Mouse (Mus musculus): ENCODE data around the gene Sox5. TPM values are rescaled to one million over a fixed set of nuclear protein-coding genes. Genes with fewer than 3 reads are reported as not detected.

Gene Sox5
- polyA plus RNA-seq, 1 experiment from 2014 or later, result 38.9 TPM

DNA sequence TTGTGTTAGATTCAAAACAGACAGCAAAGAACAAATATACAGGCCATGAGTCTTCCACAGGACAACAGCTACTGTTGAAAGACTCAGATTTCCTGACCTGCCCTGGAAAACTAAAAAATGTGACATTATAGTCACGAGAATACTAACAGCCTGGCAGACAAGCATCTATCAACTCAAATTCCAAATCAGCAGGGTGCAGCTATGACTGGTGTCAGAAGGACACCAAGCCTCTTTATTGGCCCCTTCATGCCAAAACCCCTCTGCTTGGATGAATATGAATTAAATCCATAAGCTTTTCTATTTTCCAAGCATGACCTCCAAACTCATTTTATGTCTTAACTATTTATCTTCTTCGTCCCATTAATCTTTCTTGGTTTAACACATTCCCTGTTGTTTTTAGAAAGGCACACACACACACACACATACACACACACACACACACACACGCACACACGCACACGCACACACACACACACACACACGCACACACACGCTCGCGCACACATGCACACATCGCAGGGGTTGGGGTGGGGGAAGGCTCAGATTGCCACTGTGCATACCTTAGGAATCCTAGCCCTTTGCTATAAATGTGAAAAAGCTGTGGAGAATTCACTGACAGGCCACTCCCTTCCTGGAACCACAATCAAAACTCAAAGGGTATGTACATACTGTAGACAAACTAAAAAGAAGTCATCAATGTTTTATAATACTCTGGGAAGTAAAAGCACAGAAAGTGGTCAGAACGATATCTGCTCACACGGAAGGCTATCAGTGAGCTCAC lies 612.9 kb downstream of the Sox5 start:
- H3K27me3 ChIP-seq, result no peaks in the 10 kb centered on the region
- ATAC-seq (ENCODE audit: low FRiP score, low read depth), result no peak
- WGBS, result 76% methylated on average over 12 of the region's 12 CpGs

DNA sequence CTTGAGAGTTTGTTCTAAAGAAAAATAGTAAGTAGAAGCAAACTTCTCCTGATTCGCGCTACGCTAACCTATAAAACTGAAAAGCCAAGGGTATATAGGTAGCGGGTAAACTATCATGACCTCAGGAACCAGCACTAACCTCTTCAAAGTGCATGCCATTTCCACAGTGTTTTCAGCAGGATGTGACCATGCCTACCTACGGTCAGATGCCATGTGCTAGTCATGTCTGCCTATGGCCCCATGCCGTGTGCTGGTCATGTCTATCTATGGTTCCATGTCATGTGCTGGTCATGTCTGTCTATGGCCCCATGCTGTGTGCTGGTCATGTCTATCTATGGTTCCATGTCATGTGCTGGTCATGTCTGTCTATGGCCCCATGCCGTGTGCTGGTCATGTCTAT lies 614.7 kb downstream of the Sox5 start:
- H3K27me3 ChIP-seq, result no peaks in the 10 kb centered on the region
- no peak overlapping the region for H3K27ac ChIP-seq (replicated peaks)
- ATAC-seq (ENCODE audit: low FRiP score, low read depth), result peak; percentile 34; the same call in 1 of the 2 replicates
- no peaks in the 10 kb centered on the region for H3K9me3 ChIP-seq
- no peaks in the 10 kb centered on the region for H3K36me3 ChIP-seq
- 96% methylated on average over 7 of the region's 7 CpGs for WGBS
- H3K9ac ChIP-seq, result no peak overlapping the region
- no peak overlapping the region for H3K4me3 ChIP-seq
- no peak overlapping the region for H3K4me2 ChIP-seq
- H3K4me1 ChIP-seq (replicated peaks), result peaks cover 16% of the 10 kb centered on the region

More for the DNA sequence above, 612.9 kb downstream of the Sox5 start:
- Histone ChIP-seq H3K4me2 (no peak overlapping the region), H3K36me3 (no peaks in the 10 kb centered on the region), H3K9me3 (no peaks in the 10 kb centered on the region), H3K27ac (replicated peaks) (no peak overlapping the region), H3K4me3 (no peak overlapping the region), H3K9ac (no peak overlapping the region), H3K4me1 (replicated peaks) (peaks cover 16% of the 10 kb centered on the region)

DNA sequence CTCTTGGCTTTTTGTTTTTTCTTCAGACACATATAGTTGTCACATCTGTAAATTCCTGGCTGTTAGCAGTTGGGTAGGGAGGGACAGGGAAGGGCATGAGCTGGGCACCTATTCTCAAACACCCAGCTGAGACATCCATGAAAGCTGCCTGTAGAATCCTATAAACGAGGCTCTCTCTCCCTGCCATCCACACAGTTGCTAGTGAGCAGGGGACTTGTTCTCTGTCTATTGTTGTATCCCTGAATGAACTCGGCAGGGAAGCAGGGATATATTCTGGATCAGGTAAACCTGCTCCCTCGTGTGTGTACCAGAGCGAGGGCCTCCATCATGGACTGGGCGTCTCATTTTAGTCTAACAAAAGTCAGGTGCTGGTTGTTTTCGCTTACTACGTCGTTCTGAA lies 615.1 kb downstream of the Sox5 start:
- 0 out of 2 replicates have a peak overlapping the region, but pooled peaks have one; percentile 32 for H3K4me2 ChIP-seq
- H3K27me3 ChIP-seq, result no peaks in the 10 kb centered on the region
- ATAC-seq (ENCODE audit: low FRiP score, low read depth), result peak; percentile 42; the same call in 1 of the 2 replicates
- H3K9ac ChIP-seq, result no peak overlapping the region
- no peak overlapping the region for H3K4me3 ChIP-seq
- H3K36me3 ChIP-seq, result no peaks in the 10 kb centered on the region
- 60% methylated on average over 8 of the region's 8 CpGs for WGBS
- H3K9me3 ChIP-seq, result no peaks in the 10 kb centered on the region
- H3K4me1 ChIP-seq (replicated peaks), result peaks cover 16% of the 10 kb centered on the region
- H3K27ac ChIP-seq (replicated peaks), result 0 out of 2 replicates have a peak overlapping the region, but pooled peaks have one; percentile 53

- WGBS, result 4% methylated on average over 8 of the region's 8 CpGs
- H3K27ac ChIP-seq (replicated peaks), result peak overlapping the region; percentile 53; the same call in 1 of the 2 replicates
- H3K27me3 ChIP-seq, result no peaks in the 10 kb centered on the region
- no peaks in the 10 kb centered on the region for H3K36me3 ChIP-seq
- H3K4me1 ChIP-seq (replicated peaks), result peaks cover 16% of the 10 kb centered on the region
- no peak overlapping the region for H3K4me3 ChIP-seq
- ATAC-seq (ENCODE audit: low FRiP score, low read depth), result peak; percentile 83
- peak overlapping the region; percentile 32 for H3K4me2 ChIP-seq
- no peak overlapping the region for H3K9ac ChIP-seq
- no peaks in the 10 kb centered on the region for H3K9me3 ChIP-seq
Observed at GRCm38 (mm10) chr6:144166104-144166503, 615.7 kb downstream of the Sox5 start.

DNA sequence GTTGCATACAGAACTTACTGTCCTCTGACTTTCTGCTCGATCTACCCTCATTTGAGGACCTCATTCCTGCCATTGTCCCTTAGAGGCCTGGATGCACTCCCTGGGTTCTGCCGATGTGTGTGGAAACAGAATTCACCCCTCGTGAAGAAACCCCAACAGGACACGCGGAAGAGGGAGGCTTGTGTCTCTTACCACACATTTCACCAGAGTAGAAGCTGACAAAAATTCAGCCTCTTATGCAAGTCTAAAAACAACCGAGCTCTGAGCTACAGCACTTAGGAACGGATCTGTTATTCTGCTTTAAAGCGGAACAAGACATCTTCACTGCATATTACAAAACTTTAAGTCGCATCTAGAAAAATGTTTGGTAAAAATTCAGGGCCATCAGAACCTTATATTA lies 618.3 kb downstream of the Sox5 start:
- H3K4me1 ChIP-seq (replicated peaks), result peaks cover 16% of the 10 kb centered on the region
- H3K9ac ChIP-seq, result no peak overlapping the region
- H3K27ac ChIP-seq (replicated peaks), result no peak overlapping the region
- no peaks in the 10 kb centered on the region for H3K9me3 ChIP-seq
- no peak for ATAC-seq (ENCODE audit: low FRiP score, low read depth)
- H3K4me3 ChIP-seq, result no peak overlapping the region
- no peak overlapping the region for H3K4me2 ChIP-seq
- no peaks in the 10 kb centered on the region for H3K36me3 ChIP-seq
- no peaks in the 10 kb centered on the region for H3K27me3 ChIP-seq
- 87% methylated on average over 9 of the region's 9 CpGs for WGBS

GRCm38 (mm10) chr6:144158637-144159036 lies 623.1 kb downstream of the Sox5 start:
- Histone ChIP-seq H3K9me3 (no peaks in the 10 kb centered on the region), H3K9ac (no peak overlapping the region), H3K36me3 (no peaks in the 10 kb centered on the region), H3K4me3 (no peak overlapping the region), H3K27ac (replicated peaks) (no peak overlapping the region), H3K4me1 (replicated peaks) (peaks cover 17% of the 10 kb centered on the region), H3K4me2 (no peak overlapping the region), H3K27me3 (no peaks in the 10 kb centered on the region)
- ATAC-seq (ENCODE audit: low FRiP score, low read depth), result no peak
- 97% methylated on average over 12 of the region's 12 CpGs for WGBS

GRCm38 (mm10) chr6:144154892-144155424 lies 626.8 kb downstream of the Sox5 start:
- 10% methylated on average over 9 of the region's 9 CpGs for WGBS
- Histone ChIP-seq H3K4me2 (peak overlapping the region; percentile 26; the same call in 1 of the 2 replicates), H3K27me3 (no peaks in the 10 kb centered on the region), H3K27ac (replicated peaks) (peak overlapping the region; percentile 67), H3K36me3 (no peaks in the 10 kb centered on the region), H3K9ac (no peak overlapping the region), H3K9me3 (no peaks in the 10 kb centered on the region), H3K4me1 (replicated peaks) (peaks cover 23% of the 10 kb centered on the region), H3K4me3 (no peak overlapping the region)
- ATAC-seq (ENCODE audit: low FRiP score, low read depth), result peak; percentile 82

- Histone ChIP-seq H3K27ac (replicated peaks) (no peak overlapping the region), H3K9ac (no peak overlapping the region), H3K36me3 (no peaks in the 10 kb centered on the region), H3K27me3 (no peaks in the 10 kb centered on the region), H3K4me2 (no peak overlapping the region), H3K4me3 (no peak overlapping the region), H3K4me1 (replicated peaks) (peaks cover 23% of the 10 kb centered on the region), H3K9me3 (no peaks in the 10 kb centered on the region)
- ATAC-seq (ENCODE audit: low FRiP score, low read depth), result no peak
- 24% methylated on average over 3 of the region's 3 CpGs for WGBS
Observed at GRCm38 (mm10) chr6:144151957-144152356, 629.8 kb downstream of the Sox5 start.

DNA sequence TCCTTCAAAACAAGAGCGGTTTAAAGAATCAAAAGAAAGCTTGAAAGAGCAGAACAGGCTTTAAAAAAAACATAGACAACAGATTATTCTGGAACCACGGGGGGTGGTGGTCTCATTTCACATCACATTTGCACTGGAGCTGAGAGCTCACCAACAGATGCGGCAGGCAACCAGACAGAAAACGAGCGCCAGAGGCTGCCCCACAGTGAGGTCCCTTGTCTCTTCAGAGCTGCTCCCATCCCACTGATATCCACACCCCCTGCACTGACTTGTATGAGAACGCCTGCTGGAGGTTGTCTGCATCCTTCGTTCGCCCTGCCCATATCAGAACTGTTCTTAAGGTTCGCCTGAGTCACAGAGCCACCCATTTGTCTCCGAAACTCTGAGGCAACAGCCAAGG lies 630.7 kb downstream of the Sox5 start:
- H3K27me3 ChIP-seq, result no peaks in the 10 kb centered on the region
- H3K9ac ChIP-seq, result no peak overlapping the region
- no peak overlapping the region for H3K27ac ChIP-seq (replicated peaks)
- no peaks in the 10 kb centered on the region for H3K9me3 ChIP-seq
- WGBS, result 23% methylated on average over 10 of the region's 10 CpGs
- no peaks in the 10 kb centered on the region for H3K36me3 ChIP-seq
- H3K4me1 ChIP-seq (replicated peaks), result peaks cover 22% of the 10 kb centered on the region
- no peak overlapping the region for H3K4me3 ChIP-seq
- ATAC-seq (ENCODE audit: low FRiP score, low read depth), result no peak
- H3K4me2 ChIP-seq, result peak overlapping the region; percentile 27; the same call in 1 of the 2 replicates

DNA sequence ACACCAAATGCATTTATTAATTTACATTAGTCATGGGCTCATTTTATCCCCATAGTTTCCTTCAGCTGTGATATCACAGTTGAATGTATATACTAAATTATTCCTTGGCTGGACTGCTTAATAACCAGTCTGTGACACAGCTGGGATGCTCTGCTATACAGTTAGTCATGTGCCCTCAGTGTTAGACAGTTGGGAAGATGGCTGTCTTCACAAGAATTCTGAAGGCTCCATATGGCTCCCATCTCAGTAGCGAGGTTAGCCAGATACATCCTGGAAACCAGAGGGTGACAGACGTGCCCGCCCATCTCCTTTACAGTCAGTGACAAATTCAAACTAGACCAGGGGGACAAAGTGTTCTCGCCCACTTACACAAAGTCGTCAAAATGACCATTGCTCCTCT lies 644.4 kb downstream of the Sox5 start:
- H3K4me3 ChIP-seq, result no peak overlapping the region
- no peaks in the 10 kb centered on the region for H3K4me1 ChIP-seq (replicated peaks)
- no peak for ATAC-seq (ENCODE audit: low FRiP score, low read depth)
- H3K9me3 ChIP-seq, result no peaks in the 10 kb centered on the region
- WGBS, result 91% methylated on average over 5 of the region's 5 CpGs
- no peaks in the 10 kb centered on the region for H3K36me3 ChIP-seq
- no peak overlapping the region for H3K9ac ChIP-seq
- no peak overlapping the region for H3K27ac ChIP-seq (replicated peaks)
- no peaks in the 10 kb centered on the region for H3K27me3 ChIP-seq
- no peak overlapping the region for H3K4me2 ChIP-seq

DNA sequence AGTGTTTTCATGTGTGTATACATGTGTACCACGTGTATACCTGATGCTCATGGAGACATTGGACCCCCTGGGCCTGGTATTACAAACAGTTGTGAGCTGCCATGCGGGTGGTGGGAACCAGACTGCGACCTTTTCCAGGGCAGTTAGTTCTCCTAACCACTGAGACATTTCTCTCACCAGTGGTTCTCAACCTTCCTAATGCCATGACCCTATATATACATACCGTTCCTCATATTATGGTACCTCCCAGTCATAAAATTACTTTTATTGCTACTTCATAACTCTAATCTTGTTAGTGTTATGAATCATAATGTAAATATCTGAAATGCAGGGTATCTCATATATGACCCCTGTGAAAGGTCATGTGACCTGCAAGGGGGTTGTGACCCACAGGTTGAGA lies 644.9 kb downstream of the Sox5 start:
- Histone ChIP-seq H3K9me3 (no peaks in the 10 kb centered on the region), H3K27me3 (no peaks in the 10 kb centered on the region), H3K4me3 (no peak overlapping the region), H3K9ac (no peak overlapping the region), H3K36me3 (no peaks in the 10 kb centered on the region), H3K4me2 (no peak overlapping the region), H3K4me1 (replicated peaks) (no peaks in the 10 kb centered on the region), H3K27ac (replicated peaks) (no peak overlapping the region)
- WGBS, result 91% methylated on average over 4 of the region's 4 CpGs
- ATAC-seq (ENCODE audit: low FRiP score, low read depth), result no peak

DNA sequence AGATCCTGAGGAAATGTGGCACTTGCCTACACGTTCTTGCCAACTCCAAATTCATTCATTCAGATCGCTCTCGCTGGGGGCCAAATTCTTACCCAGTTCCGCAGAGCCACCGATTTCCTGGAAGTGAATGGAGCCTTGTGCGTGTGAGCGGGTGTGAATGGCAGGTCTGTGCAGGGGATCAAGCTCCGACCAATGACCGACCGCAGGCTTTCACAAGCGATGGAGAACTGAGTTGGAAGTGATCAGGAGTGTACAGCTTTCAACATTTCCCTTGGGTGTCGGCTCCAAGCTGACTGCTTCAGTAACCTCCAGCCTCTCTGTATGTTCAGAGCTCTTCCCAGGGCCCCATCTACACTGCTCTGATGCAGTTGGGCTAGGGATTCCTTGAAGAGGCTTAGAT lies 651.9 kb downstream of the Sox5 start:
- Histone ChIP-seq H3K4me1 (replicated peaks) (0 out of 2 replicates have a peak, but pooled peaks cover 4% of the 10 kb centered on the region), H3K27me3 (no peaks in the 10 kb centered on the region), H3K36me3 (no peaks in the 10 kb centered on the region), H3K4me3 (no peak overlapping the region), H3K9me3 (no peaks in the 10 kb centered on the region), H3K27ac (replicated peaks) (no peak overlapping the region), H3K9ac (no peak overlapping the region), H3K4me2 (no peak overlapping the region)
- no peak for ATAC-seq (ENCODE audit: low FRiP score, low read depth)
- 86% methylated on average over 12 of the region's 12 CpGs for WGBS

All from hindbrain, embryonic 15.5 days (tissue).